Mouse (Mus musculus) E14TG2a.4 (cell line): ENCODE data around the gene Entpd6.
A peak's percentile ranks its signal among the peaks of the same experiment; 100 is the strongest.

Experiments
- H3K27me3 ChIP-seq: 2 replicates; pipeline ENCODE4 v1.6.1; 2014; ENCODE audit warnings: low read length, control low read depth; ENCODE audit not compliant: insufficient read depth
- H3K36me3 ChIP-seq: 2 replicates; pipeline ENCODE4 v1.6.1; 2014; ENCODE audit warnings: low read length, control low read depth; ENCODE audit not compliant: insufficient read depth
- H3K4me1 ChIP-seq: replicated peaks from 2 replicates; pipeline ENCODE4 v1.6.1; 2014; ENCODE audit warnings: low read depth, low read length, control low read depth
- H3K4me3 ChIP-seq: replicated peaks from 2 replicates; pipeline ENCODE4 v1.5.1; 2014; ENCODE audit warnings: mild to moderate bottlenecking, low read length
- H3K9me3 ChIP-seq: 2 replicates; pipeline ENCODE4 v1.6.1; 2014; ENCODE audit warnings: low read length, control low read depth
- CTCF ChIP-seq: conservative IDR thresholded peaks from 2 replicates; pipeline ENCODE4 v1.5.1; 2014; ENCODE audit warnings: low read length
- NANOG ChIP-seq: IDR thresholded peaks from 2 replicates; pipeline ENCODE4 v1.6.1; 2014; ENCODE audit warnings: borderline replicate concordance, low read length, mixed read lengths
- POU5F1 ChIP-seq: IDR thresholded peaks from 2 replicates; pipeline ENCODE4 v1.6.1; 2014; ENCODE audit warnings: low read length, borderline replicate concordance

The Entpd6 gene

DNA sequence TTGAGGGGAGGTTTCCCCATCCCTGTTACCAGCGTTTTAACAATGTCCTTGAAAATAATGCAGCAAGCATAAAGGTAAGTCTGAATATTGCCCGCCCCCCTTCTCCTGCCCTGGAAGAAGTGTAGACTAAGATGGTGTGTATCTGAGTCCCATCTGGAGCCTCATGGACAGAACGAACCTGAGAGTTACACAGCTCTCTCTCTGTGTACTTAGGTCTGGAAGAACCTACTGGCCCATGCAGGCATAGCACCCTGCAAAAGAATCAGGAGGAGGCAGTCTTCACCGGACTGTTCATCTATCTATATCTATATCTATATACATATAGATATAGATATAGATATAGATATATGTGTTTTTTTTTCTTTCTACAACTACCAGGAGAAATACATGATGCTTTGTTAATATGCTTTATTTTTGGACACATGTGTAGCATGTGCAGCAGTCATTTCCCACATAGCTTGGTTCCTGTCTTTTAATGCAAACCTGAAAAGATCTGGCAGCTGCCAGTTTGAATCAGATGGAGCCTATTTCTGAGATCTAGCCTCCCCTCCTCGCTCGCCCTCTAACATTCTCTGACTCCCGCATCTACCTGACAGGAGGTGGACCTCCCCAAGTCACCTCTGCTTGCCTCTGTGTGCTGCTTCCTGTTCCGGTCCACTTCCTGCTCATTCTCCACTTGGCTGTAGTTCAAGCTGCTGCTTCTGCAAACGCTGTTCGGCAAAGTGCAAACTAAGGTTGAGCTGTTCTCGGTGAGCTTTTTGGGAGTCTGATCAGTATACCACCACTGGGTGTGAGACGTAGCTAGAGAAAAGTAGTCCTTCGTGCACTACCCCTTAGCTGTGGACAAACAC is 1.5 kb downstream of the Entpd6 start:
- H3K4me3 ChIP-seq = no peak overlapping the region
- no peak for TF ChIP-seq POU5F1
- peak; percentile 18 for TF ChIP-seq CTCF
- peaks cover 20% of the 10 kb centered on the region for H3K4me1 ChIP-seq
- peaks cover 42% of the 10 kb centered on the region for H3K36me3 ChIP-seq
- no peaks in the 10 kb centered on the region for H3K9me3 ChIP-seq
- peaks cover 12% of the 10 kb centered on the region; the same call in 1 of the 2 replicates for H3K27me3 ChIP-seq

DNA sequence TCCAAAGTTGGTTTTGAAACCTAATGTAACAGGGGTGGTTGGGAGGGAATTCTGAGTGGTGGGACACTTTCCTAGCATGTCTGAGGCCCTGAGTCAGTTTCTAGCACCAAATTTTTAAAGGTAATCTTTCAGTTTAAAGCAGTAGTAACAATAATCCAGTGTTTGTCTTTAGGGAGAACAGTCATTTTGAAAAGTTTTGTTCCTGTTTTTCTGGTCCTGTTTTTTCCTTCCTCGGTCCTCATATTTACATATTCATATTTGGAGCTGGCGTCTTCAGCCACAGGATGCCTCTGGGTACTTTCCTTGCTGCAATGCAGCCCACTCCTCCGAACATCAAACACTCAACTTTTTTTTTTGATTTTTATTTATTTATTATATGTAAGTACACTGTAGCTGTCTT is 6.2 kb downstream of the Entpd6 start:
- peaks cover 83% of the 10 kb centered on the region for H3K36me3 ChIP-seq
- no peak for TF ChIP-seq CTCF
- no peak for TF ChIP-seq NANOG
- no peak for TF ChIP-seq POU5F1

DNA sequence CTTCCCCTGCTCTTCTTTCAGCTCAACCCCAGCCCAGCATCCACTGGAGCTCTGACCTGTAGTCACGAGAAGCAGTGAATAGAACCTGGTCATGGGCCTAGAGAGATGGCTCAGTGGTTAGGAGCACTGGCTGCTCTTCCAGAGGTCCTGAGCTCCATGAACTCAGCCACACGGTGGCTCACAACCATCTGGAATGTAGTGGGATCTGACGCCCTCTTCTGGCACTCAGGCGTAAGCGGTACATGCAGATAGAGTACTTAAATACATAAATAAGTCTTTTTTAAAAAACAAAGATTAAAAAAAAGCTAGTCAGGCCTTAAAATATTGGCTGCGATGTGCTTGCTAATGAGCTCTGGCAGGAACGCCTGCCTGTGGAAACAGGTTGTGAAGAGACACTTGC is 12.6 kb downstream of the Entpd6 start:
- Histone ChIP-seq H3K27me3 (no peaks in the 10 kb centered on the region), H3K4me3 (no peak overlapping the region), H3K4me1 (peaks cover 23% of the 10 kb centered on the region), H3K36me3 (peaks cover 74% of the 10 kb centered on the region), H3K9me3 (no peaks in the 10 kb centered on the region)
- TF ChIP-seq NANOG (no peak), POU5F1 (no peak), CTCF (peak; percentile 26)

More for the DNA sequence above, 6.2 kb downstream of the Entpd6 start:
- no peaks in the 10 kb centered on the region for H3K9me3 ChIP-seq
- no peak overlapping the region for H3K4me3 ChIP-seq
- H3K27me3 ChIP-seq = no peaks in the 10 kb centered on the region
- peaks cover 5% of the 10 kb centered on the region for H3K4me1 ChIP-seq

DNA sequence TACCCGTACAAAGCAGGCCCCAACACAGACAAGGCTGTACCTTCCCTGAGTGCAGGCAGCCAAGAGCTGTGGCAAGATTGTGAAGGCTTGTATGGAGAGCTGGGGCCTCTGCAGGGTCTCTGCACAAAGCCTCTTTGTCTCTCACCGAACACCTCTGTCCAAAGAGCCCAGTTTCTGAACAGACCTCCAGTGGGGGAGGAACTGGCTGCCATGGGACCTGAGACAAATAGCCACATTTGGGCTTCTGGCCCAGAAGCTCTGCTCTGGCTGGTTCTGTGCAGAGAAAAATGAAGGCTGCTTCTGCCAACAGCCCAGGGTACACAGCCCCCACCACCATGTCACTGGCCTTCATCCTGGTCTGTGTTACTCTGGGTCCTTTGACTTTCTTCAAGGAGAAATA is 16.8 kb downstream of the Entpd6 start:
- Histone ChIP-seq H3K4me3 (no peak overlapping the region), H3K4me1 (peaks cover 23% of the 10 kb centered on the region), H3K36me3 (peaks cover 78% of the 10 kb centered on the region), H3K27me3 (no peaks in the 10 kb centered on the region), H3K9me3 (no peaks in the 10 kb centered on the region)
- TF ChIP-seq NANOG = no peak
- no peak for TF ChIP-seq CTCF
- no peak for TF ChIP-seq POU5F1

DNA sequence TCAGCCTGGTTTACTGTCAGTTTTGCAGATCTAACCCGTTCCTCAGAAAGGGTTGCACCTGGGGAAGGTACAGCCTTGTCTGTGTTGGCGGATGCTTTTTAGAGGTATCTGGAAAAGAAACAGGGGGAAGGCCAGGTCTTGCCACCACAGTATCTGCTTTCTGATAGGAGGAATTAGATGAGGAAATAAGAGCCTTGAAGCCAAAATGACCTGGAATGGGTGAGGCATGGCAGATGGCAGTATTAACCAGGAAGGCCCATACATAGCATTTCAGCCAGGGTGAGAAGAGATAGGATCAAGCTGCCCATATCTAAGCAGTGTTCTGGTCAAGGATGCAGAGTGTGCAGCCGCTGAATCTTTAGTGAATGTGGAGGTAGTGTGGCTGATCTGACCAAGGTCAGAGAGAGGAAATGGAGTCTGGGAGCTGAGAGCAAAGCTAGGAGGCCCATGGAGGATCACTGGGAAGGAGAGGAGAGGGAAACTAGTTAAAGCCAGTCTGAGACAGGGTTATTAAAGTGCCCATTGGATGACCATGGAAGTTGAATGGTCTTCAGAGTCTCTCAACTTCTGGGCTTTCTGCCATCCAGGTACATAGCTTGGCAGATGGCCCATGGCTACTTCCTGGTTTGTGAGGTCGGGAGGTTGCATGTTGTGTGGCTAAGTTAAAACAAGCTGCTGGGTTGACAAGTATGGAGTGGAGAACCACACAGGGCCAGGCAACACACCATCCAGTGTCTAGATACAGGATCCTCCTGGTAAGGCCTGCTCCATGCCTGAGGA is 17.4 kb downstream of the Entpd6 start:
- no peak for TF ChIP-seq CTCF
- Histone ChIP-seq H3K4me3 (no peak overlapping the region), H3K27me3 (no peaks in the 10 kb centered on the region)

DNA sequence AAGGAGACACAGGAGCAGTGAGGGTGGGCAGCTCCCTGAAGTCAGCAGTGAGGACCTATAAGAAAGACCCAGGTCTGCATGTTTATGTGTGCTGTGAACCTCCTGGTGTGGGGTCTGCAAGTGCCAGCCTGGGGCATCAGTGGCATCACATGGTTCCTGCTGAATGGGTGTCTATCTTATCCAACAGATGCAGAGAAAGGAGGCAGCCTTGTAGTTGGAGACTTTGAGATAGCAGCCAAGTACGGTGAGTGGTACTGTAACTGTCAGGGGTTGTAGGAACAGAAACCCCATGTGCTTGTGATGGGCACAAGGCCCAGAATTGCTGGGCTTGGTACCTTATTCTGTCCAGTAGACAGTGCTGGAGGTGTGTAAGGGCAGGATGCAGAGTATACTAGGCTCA is 19.8 kb downstream of the Entpd6 start:
- peaks cover 6% of the 10 kb centered on the region; the same call in 1 of the 2 replicates for H3K4me1 ChIP-seq
- H3K4me3 ChIP-seq = no peak overlapping the region
- H3K36me3 ChIP-seq = peaks cover 78% of the 10 kb centered on the region
- TF ChIP-seq POU5F1 (no peak), CTCF (no peak), NANOG (no peak)
- H3K9me3 ChIP-seq = no peaks in the 10 kb centered on the region
- no peaks in the 10 kb centered on the region for H3K27me3 ChIP-seq

More for the DNA sequence above, 17.4 kb downstream of the Entpd6 start:
- Histone ChIP-seq H3K4me1 (peaks cover 23% of the 10 kb centered on the region), H3K36me3 (peaks cover 81% of the 10 kb centered on the region), H3K9me3 (no peaks in the 10 kb centered on the region)

DNA sequence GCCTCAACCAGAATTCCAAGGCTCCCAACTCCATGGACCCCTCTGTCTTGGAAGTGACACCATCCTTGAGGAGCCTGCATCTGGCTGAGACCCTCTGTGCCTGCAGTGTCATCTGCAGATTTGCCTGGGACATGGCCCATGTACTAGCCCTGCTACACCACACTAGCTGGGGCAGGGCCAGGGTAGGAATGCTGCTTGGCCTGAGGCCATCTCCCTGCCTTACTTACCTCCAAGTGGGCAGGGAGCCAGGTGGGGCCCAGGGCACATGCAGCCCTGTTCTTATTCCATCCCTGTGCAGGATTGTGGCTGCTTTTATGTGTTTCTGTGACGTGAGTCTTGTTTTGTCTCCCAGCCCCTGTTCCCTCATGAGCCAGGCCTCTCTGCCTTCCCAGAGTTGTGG is 21.9 kb downstream of the Entpd6 start:
- Histone ChIP-seq H3K9me3 (no peaks in the 10 kb centered on the region), H3K4me3 (no peak overlapping the region), H3K4me1 (peaks cover 3% of the 10 kb centered on the region; the same call in 1 of the 2 replicates), H3K27me3 (no peaks in the 10 kb centered on the region), H3K36me3 (peaks cover 61% of the 10 kb centered on the region)
- TF ChIP-seq POU5F1 = no peak
- no peak for TF ChIP-seq CTCF
- no peak for TF ChIP-seq NANOG

DNA sequence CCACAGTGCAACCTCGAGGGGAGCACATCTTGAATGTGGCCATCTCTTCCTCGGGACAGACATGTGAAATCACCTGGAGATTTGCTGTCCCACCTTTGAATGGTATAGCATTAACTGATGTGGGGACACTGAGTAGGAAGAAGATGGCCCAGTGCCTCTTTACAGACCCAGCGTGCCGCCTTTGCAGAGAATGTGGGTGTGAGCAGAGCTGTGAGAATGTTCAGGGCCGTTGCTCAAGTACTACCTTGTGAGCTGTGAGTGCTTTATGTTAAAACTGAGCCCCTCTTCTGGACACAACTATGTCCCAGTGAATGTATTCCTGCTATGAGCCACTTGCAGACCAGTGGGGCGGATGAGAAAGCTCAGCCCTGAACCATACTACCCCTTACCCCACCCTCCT is 22.3 kb downstream of the Entpd6 start:
- H3K27me3 ChIP-seq = no peaks in the 10 kb centered on the region
- peaks cover 3% of the 10 kb centered on the region; the same call in 1 of the 2 replicates for H3K4me1 ChIP-seq
- peaks cover 56% of the 10 kb centered on the region for H3K36me3 ChIP-seq
- TF ChIP-seq CTCF (no peak), NANOG (no peak), POU5F1 (no peak)
- no peak overlapping the region for H3K4me3 ChIP-seq
- H3K9me3 ChIP-seq = no peaks in the 10 kb centered on the region
